Mouse (Mus musculus) liver, adult 2 months (tissue): Measurements from ENCODE around the gene Pusl1.

Source experiments
- CTCF ChIP-seq: fragments of 200-500 bp; IDR thresholded peaks from 2 replicates; pipeline ENCODE4 v1.5.1; 2011; ENCODE audit warnings: low read depth, low read length, control low read depth
- POLR2A ChIP-seq: fragments of 200-500 bp; IDR thresholded peaks from 2 replicates; pipeline ENCODE4 v1.6.1; 2011; ENCODE audit warnings: low read length, control low read depth; ENCODE audit not compliant: insufficient read depth; ENCODE audit errors: extremely low read depth

- TF ChIP-seq CTCF (no peak), POLR2A (no peak)
These were observed 52.1 kb downstream of the Pusl1 start, which contains the start of gene Mxra8 for GRCm38 (mm10) chr4:155839483-155839910.
